Mouse (Mus musculus): ENCODE measurements around the gene Slc2a2.
"Not testable (repeated sequence)": the region's sequence is repeated elsewhere in the genome, so short reads cannot be mapped to it uniquely, and the experiment has no call there.

Slc2a2 gene

DNA sequence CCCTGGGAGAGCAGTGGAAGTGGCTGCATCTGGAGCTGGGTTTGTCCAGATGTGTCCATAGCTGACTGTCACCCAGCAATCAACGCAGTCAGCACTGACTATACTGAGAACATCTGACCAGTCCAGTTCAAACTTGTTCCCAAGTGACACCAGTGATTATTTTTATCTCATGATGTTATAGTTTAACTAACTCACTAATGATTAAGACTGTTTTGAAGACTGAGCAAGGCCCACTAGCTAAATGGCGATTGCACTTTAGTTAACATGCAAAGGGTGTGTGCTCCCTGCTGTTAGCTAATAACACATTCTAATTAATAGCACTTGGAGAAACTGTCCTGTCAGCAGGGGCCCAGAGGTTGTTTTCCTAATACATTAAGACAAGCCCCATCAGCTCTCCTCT is 39.3 kb downstream of the Slc2a2 start:
- peak; percentile 25 for DNase-seq

DNA sequence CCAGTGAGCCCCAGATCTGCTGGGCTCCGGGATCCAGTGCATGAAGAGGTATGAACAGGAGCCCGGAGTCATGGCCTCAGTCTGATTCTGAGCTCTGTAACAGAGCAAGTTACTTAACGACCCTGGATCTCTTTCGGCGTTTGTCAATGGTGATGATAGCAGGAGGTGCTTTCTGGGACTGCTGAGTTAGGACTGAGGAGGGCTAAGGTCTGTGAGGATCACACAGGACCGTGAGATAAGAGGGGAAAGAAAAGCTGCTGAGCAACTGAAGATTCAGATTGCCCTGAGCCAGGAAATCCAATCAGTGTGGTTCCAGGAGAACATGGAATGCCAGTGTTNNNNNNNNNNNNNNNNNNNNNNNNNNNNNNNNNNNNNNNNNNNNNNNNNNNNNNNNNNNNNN is 42.6 kb downstream of the Slc2a2 start:
- no peak for DNase-seq

DNA sequence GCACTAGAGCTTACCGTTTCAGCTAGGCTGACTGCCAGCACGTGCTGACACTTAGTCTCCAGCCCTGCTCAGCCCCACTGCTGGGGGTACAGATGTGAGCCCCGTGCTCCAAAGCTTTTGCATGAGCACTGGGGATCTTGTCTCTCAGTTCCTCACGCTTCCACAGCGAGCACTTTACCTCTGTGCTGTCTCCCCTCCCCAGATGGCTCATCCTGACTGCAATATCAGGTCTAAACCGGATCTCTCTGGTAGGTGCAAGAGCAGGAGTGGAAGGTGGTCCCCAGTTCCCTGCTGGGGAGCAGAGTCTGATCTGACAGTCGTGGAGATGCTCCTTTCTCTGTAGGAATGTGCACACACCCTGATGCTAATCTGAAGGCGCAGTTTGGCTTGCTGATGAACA is 45.5 kb downstream of the Slc2a2 start:
- no peak for DNase-seq

DNA sequence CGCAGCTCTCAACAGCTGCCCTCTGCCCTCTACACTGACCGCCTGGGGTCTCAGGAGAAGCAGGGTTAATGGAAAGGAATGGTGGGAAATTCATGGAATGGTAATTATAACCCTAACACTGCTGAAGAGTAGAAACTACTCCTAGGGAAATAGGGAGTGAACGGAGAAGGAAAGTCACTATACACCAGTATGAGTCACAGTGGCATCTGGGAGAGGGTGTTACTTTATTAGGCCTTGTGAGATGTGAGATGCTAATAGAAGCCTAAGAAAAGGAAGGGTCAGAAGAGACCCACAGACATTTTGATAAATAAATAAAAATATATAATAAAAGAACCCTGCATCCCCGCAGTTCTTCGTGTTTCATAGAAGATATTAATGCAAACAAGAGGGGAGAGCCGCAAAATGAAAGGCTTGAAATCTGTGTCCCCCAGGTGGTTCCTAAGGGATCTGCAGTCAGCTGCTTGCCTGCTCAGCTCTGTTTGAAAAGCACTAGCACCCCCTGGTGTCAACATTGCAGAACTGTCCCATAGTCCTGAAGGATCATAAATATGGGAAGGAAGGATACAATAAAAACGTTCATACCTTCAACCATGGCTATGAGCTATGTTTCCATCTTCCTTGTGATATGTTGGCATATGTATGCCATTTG is 48.3 kb downstream of the Slc2a2 start:
- DNase-seq: peak; percentile 65

DNA sequence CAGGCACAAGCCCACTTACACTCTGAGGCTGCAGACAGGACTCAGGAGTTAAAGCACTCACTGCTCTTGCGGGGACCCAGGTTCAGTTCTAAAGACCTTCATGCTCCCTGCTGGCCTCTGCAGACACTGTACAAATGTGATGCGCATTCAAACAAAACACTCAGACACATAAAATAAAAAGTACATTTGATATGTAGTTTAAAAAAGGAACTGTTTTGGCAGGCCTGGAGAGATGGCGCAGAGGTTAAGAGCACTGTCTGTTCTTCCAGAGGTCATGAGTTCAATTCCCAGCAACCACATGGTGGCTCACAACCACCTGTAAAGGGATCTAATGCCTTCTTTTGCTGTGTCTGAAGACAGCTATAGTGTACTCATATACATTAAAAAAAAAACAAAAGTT is 50.4 kb downstream of the Slc2a2 start:
- no peak for DNase-seq

DNA sequence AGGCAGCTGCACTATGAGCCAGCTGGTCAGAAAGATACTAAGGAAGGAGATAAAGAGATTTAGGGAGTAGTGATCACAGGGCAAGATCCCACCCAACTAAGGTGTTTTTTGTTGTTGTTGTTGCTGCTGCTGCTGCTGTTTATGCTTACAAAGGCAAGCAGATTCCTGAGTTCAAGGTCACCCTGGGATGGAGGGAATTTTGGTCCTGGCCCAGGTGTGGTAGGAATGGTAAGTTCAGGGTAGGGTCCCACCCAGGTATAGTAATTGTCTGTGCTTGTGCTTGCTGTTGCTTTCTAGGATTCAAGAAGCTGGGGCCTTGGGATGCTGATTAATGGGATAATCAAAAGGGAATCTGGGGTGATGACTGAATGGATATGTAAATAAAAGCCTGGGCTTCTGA is 51.3 kb downstream of the Slc2a2 start:
- DNase-seq: no peak

DNA sequence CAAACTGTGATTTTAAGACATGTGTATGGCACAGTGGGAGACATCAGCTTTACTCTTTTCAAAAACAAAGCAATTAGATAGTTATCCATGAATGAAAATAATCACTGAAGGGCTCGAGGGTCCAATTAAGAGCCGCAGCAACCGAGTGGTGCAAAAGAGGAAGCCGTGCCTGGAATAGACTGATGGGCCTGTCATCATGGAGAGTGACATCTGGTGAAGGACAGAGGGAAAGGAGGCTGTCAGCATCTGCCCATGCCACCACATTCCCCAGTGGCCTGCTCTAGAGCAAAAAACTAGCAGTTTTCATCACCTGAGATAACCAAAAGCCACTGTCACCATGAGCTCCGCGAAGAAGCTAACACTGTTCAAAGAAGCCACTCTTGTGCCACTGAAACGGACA is 57.8 kb downstream of the Slc2a2 start:
- no peak for DNase-seq

DNA sequence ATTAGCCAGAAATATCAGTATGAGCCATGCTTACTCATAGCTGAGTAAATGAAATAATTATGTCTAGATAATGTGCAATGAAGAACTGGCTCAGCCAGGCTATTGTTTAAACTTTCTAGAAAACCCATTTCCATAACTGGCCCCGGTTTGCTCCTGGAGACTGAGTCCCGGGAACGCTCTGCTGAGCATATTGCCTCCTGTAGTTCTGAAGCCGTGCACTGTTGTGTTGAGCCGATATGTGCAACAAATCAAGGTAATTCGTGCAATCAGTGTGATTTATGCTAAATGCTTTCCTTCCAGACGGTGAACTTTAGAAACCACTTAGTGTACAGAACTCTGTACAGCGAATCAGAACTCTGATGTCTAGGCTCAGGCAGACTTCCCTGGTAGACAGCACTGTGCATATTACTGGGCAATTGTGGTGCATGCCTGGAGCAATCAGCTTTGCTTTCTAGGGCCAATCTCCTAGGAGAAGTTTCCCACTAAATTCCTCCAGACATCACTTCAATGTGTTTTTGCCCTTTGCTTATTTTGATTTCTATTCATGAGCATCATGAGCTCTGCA is 63.6 kb downstream of the Slc2a2 start:
- no peak for DNase-seq

DNA sequence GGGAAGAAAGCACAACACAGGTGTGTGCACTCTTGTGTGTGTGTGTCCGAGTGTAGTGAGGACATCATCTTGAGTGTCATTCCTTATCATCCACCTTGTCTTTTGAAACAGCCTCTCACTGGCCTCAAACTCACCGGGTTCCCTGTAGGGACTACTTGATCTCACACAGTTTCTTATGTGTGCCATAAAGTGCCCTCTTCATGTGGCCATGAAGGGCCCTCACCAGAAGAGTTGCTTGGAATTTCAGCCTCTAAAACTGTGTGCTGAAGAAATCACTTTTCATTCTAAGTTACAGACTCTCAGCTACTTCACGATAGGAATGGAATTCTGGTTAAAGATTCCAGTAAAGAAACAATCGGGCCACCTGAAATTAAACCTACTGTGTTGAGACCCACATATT is 69.2 kb downstream of the Slc2a2 start:
- no peak for DNase-seq

DNA sequence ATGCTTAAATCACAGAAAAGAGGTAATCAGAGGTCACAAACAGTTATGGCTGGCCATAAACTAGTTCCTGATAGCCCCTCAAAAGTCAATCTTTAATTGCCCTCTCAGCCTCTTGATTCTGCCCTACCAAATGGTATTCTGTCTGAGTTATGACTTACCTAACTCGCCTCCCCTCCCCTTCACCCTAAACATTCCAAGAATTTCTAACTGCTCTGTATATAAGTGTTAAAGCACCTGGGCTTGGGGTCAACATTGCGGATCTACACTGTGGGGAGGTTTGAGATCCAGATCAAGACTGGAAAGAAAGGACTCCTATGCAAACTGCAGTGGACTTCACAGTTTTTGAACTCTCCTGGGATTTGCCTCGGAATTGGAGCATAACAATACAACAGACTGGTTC is 70.5 kb downstream of the Slc2a2 start:
- DNase-seq: no peak

DNA sequence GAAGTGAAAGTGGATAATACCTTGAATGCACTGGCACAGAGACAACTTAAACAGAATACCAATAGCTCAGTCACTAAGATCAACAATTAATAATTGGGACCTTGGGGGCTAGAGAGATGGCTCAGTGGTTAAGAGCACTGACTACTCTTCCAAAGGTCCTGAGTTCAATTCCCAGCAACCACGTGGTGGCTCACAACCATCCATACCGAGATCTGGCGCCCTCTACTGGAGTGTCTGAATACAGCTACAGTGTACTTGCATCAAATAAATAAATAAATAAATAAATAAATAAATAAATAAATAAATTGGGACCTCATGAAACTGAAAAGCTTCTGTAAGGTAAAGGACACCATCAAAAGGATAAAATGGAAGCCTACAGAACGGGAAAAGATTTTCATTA is 75.2 kb downstream of the Slc2a2 start:
- DNase-seq: not testable (repeated sequence)

DNA sequence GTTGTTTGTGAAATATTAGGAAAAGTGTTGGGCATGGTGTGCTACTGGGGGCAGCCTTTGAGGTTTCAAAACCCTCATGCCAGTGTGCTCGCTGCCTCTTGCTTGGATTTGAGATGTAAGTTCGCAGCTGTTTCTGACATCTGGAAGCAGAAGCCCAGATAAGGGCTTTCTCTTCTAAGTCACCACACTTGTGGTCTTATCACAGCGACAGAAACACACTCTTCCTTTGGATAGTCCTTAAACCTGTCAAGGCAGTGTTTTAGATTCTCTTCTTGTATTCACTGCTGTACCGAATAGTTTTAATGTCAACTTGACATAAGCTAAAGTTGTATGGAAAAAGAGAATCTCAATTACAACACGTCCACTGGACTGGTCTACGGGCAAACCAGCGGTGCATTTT is 77.7 kb downstream of the Slc2a2 start:
- no peak for DNase-seq

DNA sequence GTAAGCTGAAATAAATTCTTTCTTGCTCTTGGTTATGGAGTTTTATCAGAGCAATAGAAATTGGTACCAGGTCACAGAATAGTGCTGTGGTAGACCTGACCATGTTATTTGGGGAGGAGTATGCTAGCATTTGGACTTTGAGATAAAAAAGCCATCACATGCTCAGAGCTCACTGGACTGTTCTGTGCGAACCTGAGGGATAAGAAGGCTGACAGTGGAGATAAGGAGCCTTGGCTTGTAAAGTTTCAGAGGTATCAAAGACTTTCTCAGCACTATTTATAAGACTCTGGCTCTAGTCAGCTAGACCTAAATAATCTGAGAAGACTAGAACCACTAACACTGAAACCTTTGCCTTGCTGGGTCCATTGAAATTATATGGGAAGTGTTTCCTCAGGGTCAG is 78.3 kb downstream of the Slc2a2 start:
- no peak for DNase-seq

DNA sequence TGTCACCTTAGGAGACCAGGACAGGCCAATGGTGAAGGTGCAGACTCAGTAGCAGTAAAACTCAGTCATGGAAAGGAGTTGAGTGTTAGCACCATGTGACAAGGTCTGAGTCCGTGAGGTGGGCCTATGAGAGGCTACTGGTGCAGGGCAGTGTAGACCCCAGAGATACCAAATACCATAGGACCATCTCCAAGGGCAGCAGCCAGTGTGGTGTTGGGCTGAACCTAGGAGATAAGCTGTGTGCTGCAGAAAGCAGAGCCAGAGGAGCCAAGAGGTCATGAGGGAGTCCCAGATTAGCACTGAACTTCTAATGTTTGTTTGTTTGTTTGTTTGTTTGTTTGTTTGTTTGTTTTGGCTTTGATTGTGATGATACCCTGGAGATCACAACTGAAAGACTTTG is 78.8 kb downstream of the Slc2a2 start:
- no peak for DNase-seq

DNA sequence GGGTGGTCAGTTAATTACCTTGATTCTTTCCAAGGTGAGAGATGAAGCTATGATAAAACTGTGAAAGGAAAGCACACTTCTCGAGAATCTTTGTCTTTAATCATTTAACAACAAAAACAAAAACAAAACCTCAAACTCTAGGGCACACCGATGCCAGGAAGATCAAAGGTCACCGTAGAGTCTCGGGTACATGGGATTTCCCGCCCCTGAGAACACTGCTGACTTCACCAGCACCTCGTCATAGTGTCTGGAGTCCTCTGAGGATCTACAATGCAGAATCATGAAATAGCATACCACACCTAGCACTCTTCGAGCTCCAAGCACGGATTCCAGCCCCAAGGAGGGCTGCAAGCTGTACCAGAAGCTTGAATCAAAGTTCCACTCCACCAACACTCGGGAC is 82.8 kb downstream of the Slc2a2 start:
- no peak for DNase-seq

All from kidney, adult 18-20 months (tissue).